Mouse (Mus musculus) frontal cortex, adult 2 months (tissue): ENCODE measurements around the gene Ropn1l. TPM values are rescaled to one million over a fixed set of nuclear protein-coding genes. Genes with fewer than 3 reads are reported as not detected.

Source experiments
- DNase-seq, 2 experiments: peaks; one replicate each; pipeline ENCODE4 v3.0.0; 2022; ENCODE audit warnings: low spot score in 1 of 2; ENCODE audit errors: extremely low spot score in 1 of 2
- polyA plus RNA-seq: library from polyadenylated mRNA; depleted of rRNA; stranded (reverse); fragments of >200 nt; gene quantifications from 2 replicates; pipeline ENCODE4 v1.2.3, GENCODE M21; 2012; rRNA removed

Ropn1l gene
- polyA plus RNA-seq, 1 experiment: 0.88 TPM

- DNase-seq: no peak
Observed at GRCm38 (mm10) chr15:31412933-31413332, 40.6 kb downstream of the Ropn1l start.

GRCm38 (mm10) chr15:31412436-31412835 is 41.1 kb downstream of the Ropn1l start:
- no peak for DNase-seq

GRCm38 (mm10) chr15:31407490-31407889 is 46.0 kb downstream of the Ropn1l start:
- DNase-seq: no peak

- DNase-seq: no peak
Observed at GRCm38 (mm10) chr15:31406881-31407280, 46.7 kb downstream of the Ropn1l start.

- DNase-seq: no peak
Observed at GRCm38 (mm10) chr15:31404346-31404745, 49.2 kb downstream of the Ropn1l start.

- no peak for DNase-seq
Observed at GRCm38 (mm10) chr15:31402200-31402892, 51.2 kb downstream of the Ropn1l start.

- no peak for DNase-seq
Observed at GRCm38 (mm10) chr15:31400974-31401373, 52.6 kb downstream of the Ropn1l start.

GRCm38 (mm10) chr15:31398769-31399168 is 54.8 kb downstream of the Ropn1l start:
- peak; percentile 67 to 76 for DNase-seq

GRCm38 (mm10) chr15:31397379-31397778 is 56.2 kb downstream of the Ropn1l start:
- no peak for DNase-seq

GRCm38 (mm10) chr15:31396755-31397154 is 56.8 kb downstream of the Ropn1l start:
- peak; percentile 52 to 66 for DNase-seq

GRCm38 (mm10) chr15:31395986-31396385 is 57.6 kb downstream of the Ropn1l start:
- no peak for DNase-seq

GRCm38 (mm10) chr15:31393402-31393801 is 60.1 kb downstream of the Ropn1l start:
- peak; percentile 87 to 88 for DNase-seq

- DNase-seq: peak; percentile 72 to 81
Observed at GRCm38 (mm10) chr15:31392705-31393104, 60.8 kb downstream of the Ropn1l start.

GRCm38 (mm10) chr15:31392135-31392534 is 61.4 kb downstream of the Ropn1l start:
- DNase-seq: no peak

Other genes starting within 250 kb of the Ropn1l start
- 13.3 and 14.9 TPM in 2 replicates for gene Dap, start 229.4 kb downstream of the Ropn1l start, polyA plus RNA-seq
- gene Ankrd33b, start 86.0 kb downstream of the Ropn1l start, polyA plus RNA-seq: 25.4 and 26.0 TPM in 2 replicates
- 81.3 and 95.9 TPM in 2 replicates for gene March6, start 77.3 kb upstream of the Ropn1l start, polyA plus RNA-seq
- 22.5 and 22.7 TPM in 2 replicates for gene Cmbl, start 111.7 kb upstream of the Ropn1l start, polyA plus RNA-seq
- 166 and 190 TPM in 2 replicates for gene Cct5, start 148.1 kb upstream of the Ropn1l start, polyA plus RNA-seq
- 14.7 and 15.3 TPM in 2 replicates for gene Fam173b, start 148.1 kb upstream of the Ropn1l start, polyA plus RNA-seq